Mouse (Mus musculus) lung, embryonic 14.5 days (tissue): ENCODE measurements around the gene Ak5. TPM values are rescaled to one million over a fixed set of nuclear protein-coding genes. Genes with fewer than 3 reads are reported as not detected.
"Not testable (repeated sequence)": the region's sequence is repeated elsewhere in the genome, so short reads cannot be mapped to it uniquely, and the experiment has no call there.

ENCODE experiments used
- ATAC-seq: fragments of 200-750 bp; cut with Nextera tagmentation; 2 replicates; pipeline ENCODE4 v1.8.0; 2017; ENCODE audit warnings: mild to moderate bottlenecking, moderate TSS enrichment, moderate library complexity; ENCODE audit not compliant: insufficient read depth
- DNase-seq: peaks from one replicate; pipeline ENCODE4 v3.0.0-alpha.2; 2015
- H3K27ac ChIP-seq: fragments of 300-500 bp; sonication (generic); 2 replicates; pipeline ENCODE4 v1.5.1; 2014; ENCODE audit warnings: low read depth, mild to moderate bottlenecking, moderate library complexity
- H3K27me3 ChIP-seq: fragments of 300-500 bp; sonication (generic); 2 replicates; pipeline ENCODE4 v1.6.1; 2014; ENCODE audit warnings: low read length, control low read depth; ENCODE audit not compliant: insufficient read depth
- H3K36me3 ChIP-seq: fragments of 300-500 bp; sonication (generic); 2 replicates; pipeline ENCODE4 v1.6.1; 2014; ENCODE audit warnings: control low read depth; ENCODE audit not compliant: insufficient read depth
- H3K4me1 ChIP-seq: fragments of 300-500 bp; sonication (generic); 2 replicates; pipeline ENCODE4 v1.6.1; 2014; ENCODE audit warnings: antibody characterized with exemption, control low read depth; ENCODE audit not compliant: insufficient read depth
- H3K4me2 ChIP-seq: fragments of 300-500 bp; sonication (generic); 2 replicates; pipeline ENCODE4 v1.6.1; 2014; ENCODE audit warnings: mild to moderate bottlenecking
- H3K4me3 ChIP-seq: fragments of 300-500 bp; sonication (generic); 2 replicates; pipeline ENCODE4 v1.5.1; 2014; ENCODE audit warnings: low read depth, low read length
- H3K9ac ChIP-seq: fragments of 300-500 bp; sonication (generic); 2 replicates; pipeline ENCODE4 v1.6.1; 2014
- H3K9me3 ChIP-seq: fragments of 300-500 bp; sonication (generic); 2 replicates; pipeline ENCODE4 v1.6.1; 2016; ENCODE audit warnings: low read depth, low read length, control low read depth
- CTCF ChIP-seq: IDR thresholded peaks from 2 replicates; pipeline ENCODE4 v1.5.1; 2016; ENCODE audit warnings: antibody characterized with exemption, low read depth
- WGBS: fragments of 180-500 bp; shearing (Covaris S2); extraction: QIAGEN DNeasy Blood & Tissue Kit; methylation state at CpG from one replicate; pipeline ENCODE4 v1.1.7; 2014; 5-methylcytosine and 5-hydroxymethylcytosine counted together
- polyA plus RNA-seq: library from polyadenylated mRNA; unstranded; fragments of >200 nt; fragmentation: Nextera tagmentation; extraction: Ambion mirVana; gene quantifications from 2 replicates; pipeline ENCODE4 v1.2.1, GENCODE M21; 2014

The Ak5 gene
- polyA plus RNA-seq, 1 experiment from 2014 or later, result 4.1 TPM

DNA sequence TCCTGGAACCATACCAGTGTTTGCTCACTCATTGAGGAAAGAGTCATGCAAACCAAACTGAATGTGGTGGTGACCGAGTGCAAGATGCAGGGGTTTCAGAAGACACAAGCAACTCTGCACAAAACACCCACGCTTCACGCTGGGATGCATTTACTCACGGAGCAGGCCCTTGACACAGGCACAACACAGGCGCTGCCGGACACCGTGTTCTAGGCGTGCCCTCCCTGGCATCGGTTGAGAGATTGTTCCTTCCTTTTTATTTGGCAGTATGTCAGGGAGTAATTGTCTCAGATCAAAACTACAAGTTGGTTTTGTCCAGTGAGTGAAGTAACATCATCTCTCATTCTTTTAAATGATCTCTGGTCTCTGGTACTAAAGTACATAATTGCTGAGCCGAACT, 205.3 kb downstream of the Ak5 start:
- H3K27me3 ChIP-seq, result no peaks in the 10 kb centered on the region
- H3K4me2 ChIP-seq, result no peak overlapping the region
- no peaks in the 10 kb centered on the region for H3K9me3 ChIP-seq
- H3K9ac ChIP-seq, result no peak overlapping the region
- peaks cover 47% of the 10 kb centered on the region for H3K36me3 ChIP-seq
- no peak for ATAC-seq
- no peak overlapping the region for H3K4me3 ChIP-seq
- no peak for TF ChIP-seq CTCF
- H3K27ac ChIP-seq, result no peak overlapping the region
- WGBS, result 93% methylated on average over 10 of the region's 10 CpGs
- no peaks in the 10 kb centered on the region for H3K4me1 ChIP-seq
- no peak for DNase-seq

DNA sequence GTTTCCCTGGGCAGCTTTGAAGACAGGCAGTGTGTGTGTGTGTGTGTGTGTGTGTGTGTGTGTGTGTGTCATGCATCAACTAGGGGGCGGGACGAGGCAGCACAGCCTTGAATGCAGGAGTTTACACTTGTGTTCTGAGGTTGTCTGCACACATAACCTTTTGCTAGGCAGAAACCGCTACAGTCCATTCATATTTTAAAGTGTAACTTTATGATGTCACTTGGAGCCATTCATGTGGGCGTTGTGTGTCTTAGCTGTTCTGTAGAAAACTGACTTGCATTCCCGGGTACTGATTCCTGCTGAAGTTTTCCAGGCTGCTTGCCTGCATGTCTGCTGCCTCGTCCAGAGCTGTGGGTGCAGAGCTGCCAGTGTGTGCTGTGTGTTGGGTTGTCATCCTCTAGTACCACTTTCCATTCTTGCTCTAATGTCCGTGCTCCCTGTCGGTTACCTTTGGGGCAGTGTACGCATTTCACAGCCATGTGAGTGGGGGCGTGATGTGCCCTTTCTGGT, 206.1 kb downstream of the Ak5 start:
- H3K27ac ChIP-seq, result no peak overlapping the region
- H3K9me3 ChIP-seq, result no peaks in the 10 kb centered on the region
- H3K4me1 ChIP-seq, result no peaks in the 10 kb centered on the region
- TF ChIP-seq CTCF, result no peak
- no peak overlapping the region for H3K9ac ChIP-seq
- ATAC-seq (no peak), DNase-seq (no peak)
- no peak overlapping the region for H3K4me2 ChIP-seq
- H3K27me3 ChIP-seq, result no peaks in the 10 kb centered on the region
- peaks cover 54% of the 10 kb centered on the region for H3K36me3 ChIP-seq
- H3K4me3 ChIP-seq, result no peak overlapping the region
- WGBS, result 79% methylated on average over 10 of the region's 10 CpGs

DNA sequence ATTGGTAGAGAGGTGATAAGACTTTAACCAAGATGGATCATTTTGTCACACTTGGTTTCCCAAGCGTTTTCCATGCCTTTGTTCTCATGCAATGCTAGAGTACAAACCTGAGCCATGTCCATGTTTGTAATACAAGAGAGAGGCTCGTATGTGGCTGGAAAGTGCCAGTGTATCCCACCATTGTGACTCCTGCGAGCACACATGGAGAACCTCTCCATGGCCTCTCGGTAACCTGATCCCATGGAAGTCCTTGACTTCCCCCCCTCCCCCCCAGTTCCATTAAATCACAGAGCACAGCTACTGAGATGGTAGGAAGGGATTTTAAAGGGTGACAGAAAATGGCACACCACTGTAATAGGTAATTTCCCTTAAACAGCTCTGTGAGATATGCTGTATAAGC, 207.4 kb downstream of the Ak5 start:
- H3K4me1 ChIP-seq, result no peaks in the 10 kb centered on the region
- H3K36me3 ChIP-seq, result peaks cover 67% of the 10 kb centered on the region
- H3K27me3 ChIP-seq, result no peaks in the 10 kb centered on the region
- H3K9me3 ChIP-seq, result no peaks in the 10 kb centered on the region
- ATAC-seq (no peak), DNase-seq (no peak)
- H3K27ac ChIP-seq, result no peak overlapping the region
- WGBS, result 27% methylated on average over 4 of the region's 4 CpGs
- H3K4me2 ChIP-seq, result no peak overlapping the region
- TF ChIP-seq CTCF, result no peak
- H3K9ac ChIP-seq, result no peak overlapping the region
- no peak overlapping the region for H3K4me3 ChIP-seq

DNA sequence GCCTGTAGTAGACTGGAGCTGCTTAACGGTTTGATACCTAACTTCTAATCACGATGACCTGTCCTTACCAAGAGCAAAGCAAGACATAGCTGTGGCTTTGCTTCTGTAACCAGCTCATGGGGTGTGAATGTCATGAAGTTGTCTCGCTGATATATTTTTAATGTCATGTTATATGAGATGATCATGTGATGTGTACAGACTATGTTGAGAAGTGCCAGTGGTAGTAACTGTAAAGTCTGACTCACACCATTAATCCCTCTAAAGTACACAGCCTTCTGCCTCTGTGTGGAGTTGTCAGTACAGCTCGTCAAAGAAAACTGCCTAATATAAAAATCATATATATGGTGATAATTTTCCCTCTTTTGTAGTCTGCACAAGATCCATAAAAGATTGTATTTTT, 209.3 kb downstream of the Ak5 start:
- H3K9ac ChIP-seq, ATAC-seq, H3K4me1 ChIP-seq, H3K27ac ChIP-seq, H3K4me3 ChIP-seq, H3K4me2 ChIP-seq, DNase-seq, H3K9me3 ChIP-seq, H3K27me3 ChIP-seq: not testable (repeated sequence)
- WGBS, result 83% methylated on average over 4 of the region's 4 CpGs
- H3K36me3 ChIP-seq, result peaks cover 82% of the 10 kb centered on the region

DNA sequence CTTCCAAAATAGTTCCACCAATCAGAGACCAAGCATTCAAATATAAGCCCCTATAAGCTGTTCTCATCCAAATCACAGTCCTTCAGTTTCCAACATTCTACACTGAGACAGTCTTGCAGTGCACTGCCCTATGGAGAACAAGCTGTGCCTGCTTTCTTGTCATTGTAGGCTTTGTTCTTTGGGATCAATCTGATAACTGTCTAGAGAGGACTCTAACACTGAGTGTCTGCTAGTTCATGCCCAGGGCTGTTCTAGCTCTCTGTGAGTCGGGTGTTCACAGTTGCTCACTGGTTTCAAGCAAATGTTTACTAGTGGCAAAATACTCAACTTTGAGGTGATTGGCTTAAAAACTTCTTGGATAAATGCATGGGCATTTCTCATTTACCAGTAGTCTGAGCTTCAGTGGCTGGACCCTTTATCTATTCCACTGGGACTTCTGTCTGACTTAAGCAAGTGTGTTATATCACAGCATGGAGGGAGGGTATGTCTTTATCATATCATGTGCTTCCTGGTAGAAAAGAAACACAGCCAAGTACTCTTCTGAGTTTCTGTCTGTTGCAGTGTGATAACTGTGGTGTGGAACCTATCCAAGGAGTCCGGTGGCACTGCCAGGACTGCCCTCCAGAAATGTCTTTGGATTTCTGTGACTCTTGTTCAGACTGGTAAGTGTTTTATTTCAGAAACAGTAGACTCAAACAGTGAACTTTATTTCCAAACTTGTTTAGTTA, 210.7 kb downstream of the Ak5 start:
- ATAC-seq, result no peak
- 92% methylated on average over 2 of the region's 2 CpGs for WGBS
- H3K36me3 ChIP-seq, result peaks cover 80% of the 10 kb centered on the region

DNA sequence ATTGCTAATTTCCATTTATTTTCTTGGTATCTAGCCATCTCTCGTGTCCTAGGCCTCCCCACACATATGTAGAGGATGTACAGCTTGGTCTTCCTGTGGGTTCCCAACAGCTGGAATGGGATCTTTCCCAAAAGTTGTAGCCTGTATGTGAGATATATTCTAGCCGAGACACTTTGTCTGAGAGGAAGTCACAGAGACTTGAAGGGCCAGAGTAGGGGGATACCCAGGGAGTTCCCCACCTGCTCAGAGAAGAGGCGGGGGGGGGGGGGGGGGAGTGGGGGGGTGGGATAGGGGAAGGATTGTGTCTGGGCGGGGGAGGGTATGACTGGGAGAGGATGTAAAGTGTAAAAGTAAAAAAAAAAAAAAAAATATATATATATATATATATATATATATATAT, 215.0 kb downstream of the Ak5 start:
- Histone ChIP-seq H3K4me3 (no peak overlapping the region), H3K9me3 (no peaks in the 10 kb centered on the region), H3K4me2 (no peak overlapping the region), H3K27ac (no peak overlapping the region), H3K4me1 (no peaks in the 10 kb centered on the region), H3K27me3 (no peaks in the 10 kb centered on the region), H3K36me3 (peaks cover 87% of the 10 kb centered on the region), H3K9ac (no peak overlapping the region)
- no peak for TF ChIP-seq CTCF
- ATAC-seq (no peak), DNase-seq (no peak)
- WGBS, result 76% methylated on average over 3 of the region's 4 CpGs

More for the DNA sequence above, 210.7 kb downstream of the Ak5 start:
- H3K4me1 ChIP-seq, result no peaks in the 10 kb centered on the region
- no peaks in the 10 kb centered on the region for H3K9me3 ChIP-seq
- H3K4me3 ChIP-seq, result no peak overlapping the region
- no peak overlapping the region for H3K27ac ChIP-seq
- no peak overlapping the region for H3K9ac ChIP-seq
- no peak overlapping the region for H3K4me2 ChIP-seq
- TF ChIP-seq CTCF, result no peak
- DNase-seq, result no peak
- H3K27me3 ChIP-seq, result no peaks in the 10 kb centered on the region

DNA sequence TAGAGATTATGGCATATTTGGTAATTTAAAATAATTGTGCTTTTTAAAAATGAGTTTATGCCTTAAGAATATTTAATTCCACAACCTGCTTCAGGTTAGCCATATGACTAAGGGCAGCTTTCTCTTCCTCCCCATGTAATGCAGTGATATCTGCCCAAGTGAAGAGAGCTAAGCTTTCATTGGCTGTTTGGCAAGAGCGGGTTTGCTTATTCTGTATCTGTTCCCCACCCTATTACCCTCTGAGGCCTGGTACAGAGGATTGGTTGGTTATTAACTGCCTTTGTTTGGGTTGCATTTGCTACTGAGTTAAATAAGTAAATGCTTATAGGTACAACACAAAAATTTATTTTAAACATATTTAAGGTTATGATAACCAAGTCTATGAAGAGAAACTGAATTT, 221.2 kb downstream of the Ak5 start:
- H3K4me1 ChIP-seq, result no peaks in the 10 kb centered on the region

More for the DNA sequence above, 221.2 kb downstream of the Ak5 start:
- DNase-seq (no peak), ATAC-seq (no peak)
- Histone ChIP-seq H3K4me3 (no peak overlapping the region), H3K9ac (no peak overlapping the region), H3K36me3 (peaks cover 37% of the 10 kb centered on the region), H3K27ac (no peak overlapping the region), H3K9me3 (no peaks in the 10 kb centered on the region), H3K4me2 (no peak overlapping the region), H3K27me3 (no peaks in the 10 kb centered on the region)
- 84% methylated on average over 1 of the region's 1 CpGs for WGBS
- TF ChIP-seq CTCF, result no peak
